8 mouse cellular contexts compared by ENCODE assay signal in genomic region chr7:44853596-44854355, GRCm38 (mm10). TPM values are rescaled to one million over a fixed set of nuclear protein-coding genes. Genes with fewer than 3 reads are reported as not detected.
DNase-seq lines count a peak whose midpoint lies in the region; ATAC-seq and TF ChIP-seq lines count a peak whose summit lies in the region.

No protein-coding gene starts in this region.

- H3K27ac ChIP-seq in forebrain, embryonic 12.5 days, result peak overlapping the region; percentile 92
- peak overlapping the region; percentile 97 for H3K27ac ChIP-seq in liver, embryonic 12.5 days

- TF ChIP-seq CTCF in E14TG2a.4 (conservative IDR thresholded peaks at IDR 0.05; ENCODE audit: low read length), result no peak

- intact Hi-C loops in heart, postnatal 14 days (cut with DNase I), result no loop called here

- no peaks in the 10 kb centered on the region for H3K27me3 ChIP-seq in E14TG2a.4 (ENCODE audit: insufficient read depth, low read length)
- H3K27me3 ChIP-seq in forebrain, embryonic 12.5 days, result no peaks in the 10 kb centered on the region
- no peaks in the 10 kb centered on the region for H3K27me3 ChIP-seq in liver, embryonic 12.5 days (replicated peaks)

- no peaks in the 10 kb centered on the region for H3K9me3 ChIP-seq in E14TG2a.4 (ENCODE audit: low read length)
- H3K9me3 ChIP-seq in forebrain, embryonic 12.5 days, result no peaks in the 10 kb centered on the region
- H3K9me3 ChIP-seq in liver, embryonic 12.5 days (replicated peaks), result no peaks in the 10 kb centered on the region

- peaks cover 36% of the 10 kb centered on the region for H3K36me3 ChIP-seq in E14TG2a.4 (ENCODE audit: insufficient read depth, low read length)
- peaks cover 13% of the 10 kb centered on the region for H3K36me3 ChIP-seq in forebrain, embryonic 12.5 days (replicated peaks)
- peaks cover 28% of the 10 kb centered on the region for H3K36me3 ChIP-seq in liver, embryonic 12.5 days

- H3K4me2 ChIP-seq in forebrain, embryonic 12.5 days, result peak overlapping the region; percentile 85
- H3K4me2 ChIP-seq in liver, embryonic 12.5 days, result peak overlapping the region; percentile 89

- peaks cover 71% of the 10 kb centered on the region for H3K4me1 ChIP-seq in E14TG2a.4 (replicated peaks; ENCODE audit: low read depth, low read length)
- peaks cover 59% of the 10 kb centered on the region for H3K4me1 ChIP-seq in forebrain, embryonic 12.5 days
- peaks cover 74% of the 10 kb centered on the region for H3K4me1 ChIP-seq in liver, embryonic 12.5 days

- peak; percentile 96 for DNase-seq in heart, adult 11 months
- DNase-seq in heart, postnatal 14 days, result no peak
- no peak for DNase-seq in urinary bladder, postnatal 10 days (ENCODE audit: low spot score)
- DNase-seq in urinary bladder, adult 18-20 months (ENCODE audit: low spot score in 2 of 2), result no peak
- no peak for DNase-seq in layer of hippocampus, postnatal 14 days (ENCODE audit: low spot score in 2 of 2)

- H3K9ac ChIP-seq in forebrain, embryonic 12.5 days, result peak overlapping the region; percentile 71
- H3K9ac ChIP-seq in liver, embryonic 12.5 days, result peak overlapping the region; percentile 90

- no peak for ATAC-seq in forebrain, embryonic 12.5 days (ENCODE audit: low FRiP score)
- ATAC-seq in liver, embryonic 12.5 days, result peak; percentile 9

- peak overlapping the region; percentile 81 for H3K4me3 ChIP-seq in E14TG2a.4 (replicated peaks; ENCODE audit: low read length)
- peak overlapping the region; percentile 49 for H3K4me3 ChIP-seq in forebrain, embryonic 12.5 days (replicated peaks)
- peak overlapping the region; percentile 72 for H3K4me3 ChIP-seq in liver, embryonic 12.5 days

- WGBS in forebrain, embryonic 12.5 days, result 38% methylated on average over 26 of the region's 26 CpGs
- 29% methylated on average over 26 of the region's 26 CpGs for WGBS in liver, embryonic 12.5 days (ENCODE audit: insufficient replicate concordance)

RNA-seq across cellular contexts. Expression of gene Pnkp, which starts 3.2 kb away (rescaled TPM):
- total RNA-seq in heart, postnatal 14 days (2021), result 10 to 100 TPM; 17.6 to 18.8 TPM
- polyA plus RNA-seq in forebrain, embryonic 12.5 days (2016; fragmentation: Nextera tagmentation; extraction: Ambion mirVana), result 37.8 and 39.1 TPM in 2 replicates
- 26.1 and 26.7 TPM in 2 replicates for polyA plus RNA-seq in liver, embryonic 12.5 days (2016; fragmentation: Nextera tagmentation; extraction: Ambion mirVana)
- 10 to 100 TPM; 32.3 to 33.3 TPM for total RNA-seq in layer of hippocampus, postnatal 14 days (2021)

RNA-seq across cellular contexts. Expression of gene Tbc1d17, which starts 4.9 kb away (rescaled TPM):
- 10 to 100 TPM; 41.0 to 42.8 TPM for total RNA-seq in heart, postnatal 14 days (2021)
- polyA plus RNA-seq in forebrain, embryonic 12.5 days (2016; fragmentation: Nextera tagmentation; extraction: Ambion mirVana), result 80.7 and 83.8 TPM in 2 replicates
- polyA plus RNA-seq in liver, embryonic 12.5 days (2016; fragmentation: Nextera tagmentation; extraction: Ambion mirVana), result 34.4 and 39.6 TPM in 2 replicates
- total RNA-seq in layer of hippocampus, postnatal 14 days (2021), result 10 to 100 TPM; 46.2 to 54.2 TPM

RNA-seq across cellular contexts. Expression of gene Akt1s1, which starts 5.0 kb away (rescaled TPM):
- 10 to 100 TPM; 61.1 to 63.3 TPM for total RNA-seq in heart, postnatal 14 days (2021)
- polyA plus RNA-seq in forebrain, embryonic 12.5 days (2016; fragmentation: Nextera tagmentation; extraction: Ambion mirVana), result 95.2 and 96.0 TPM in 2 replicates
- 42.7 and 45.3 TPM in 2 replicates for polyA plus RNA-seq in liver, embryonic 12.5 days (2016; fragmentation: Nextera tagmentation; extraction: Ambion mirVana)
- 10 to 100 TPM; 81.6 to 89.7 TPM for total RNA-seq in layer of hippocampus, postnatal 14 days (2021)

RNA-seq across cellular contexts. Expression of gene Ptov1, which starts 15.8 kb away (rescaled TPM):
- 100 to 1,000 TPM; 149 to 160 TPM for total RNA-seq in heart, postnatal 14 days (2021)
- polyA plus RNA-seq in forebrain, embryonic 12.5 days (2016; fragmentation: Nextera tagmentation; extraction: Ambion mirVana), result 595 and 609 TPM in 2 replicates
- polyA plus RNA-seq in liver, embryonic 12.5 days (2016; fragmentation: Nextera tagmentation; extraction: Ambion mirVana), result 114 and 121 TPM in 2 replicates
- total RNA-seq in layer of hippocampus, postnatal 14 days (2021), result 100 to 1,000 TPM; 272 to 295 TPM

RNA-seq across cellular contexts. Expression of gene Atf5, which starts 37.3 kb away (rescaled TPM):
- total RNA-seq in heart, postnatal 14 days (2021), result 10 to 100 TPM; 52.4 to 57.4 TPM
- polyA plus RNA-seq in forebrain, embryonic 12.5 days (2016; fragmentation: Nextera tagmentation; extraction: Ambion mirVana), result 6.9 and 7.1 TPM in 2 replicates
- polyA plus RNA-seq in liver, embryonic 12.5 days (2016; fragmentation: Nextera tagmentation; extraction: Ambion mirVana), result 5.4 and 5.7 TPM in 2 replicates
- total RNA-seq in layer of hippocampus, postnatal 14 days (2021), result 10 to 100 TPM; 27.3 to 28.4 TPM
